Mouse (Mus musculus) neural tube, embryonic 11.5 days (tissue): Measurements from ENCODE around the gene Hist1h4c. TPM values are rescaled to one million over a fixed set of nuclear protein-coding genes. Genes with fewer than 3 reads are reported as not detected.
"Not testable (repeated sequence)": the region's sequence is repeated elsewhere in the genome, so short reads cannot be mapped to it uniquely, and the experiment has no call there.

Experiments used
- ATAC-seq: fragments of 200-750 bp; cut with Nextera tagmentation; 2 replicates; pipeline ENCODE4 v1.8.0; 2017; ENCODE audit warnings: moderate number of reproducible peaks, mild to moderate bottlenecking, moderate TSS enrichment, moderate library complexity; ENCODE audit not compliant: insufficient read depth, low FRiP score, low TSS enrichment
- DNase-seq: peaks from one replicate; pipeline ENCODE4 v3.0.0-alpha.2; 2015; ENCODE audit warnings: low spot score
- H3K27ac ChIP-seq: fragments of 300-500 bp; sonication (generic); 2 replicates; pipeline ENCODE4 v1.5.1; 2014; ENCODE audit warnings: low read depth, mild to moderate bottlenecking, low read length
- H3K27me3 ChIP-seq: fragments of 300-500 bp; sonication (generic); 2 replicates; pipeline ENCODE4 v1.6.1; 2014; ENCODE audit warnings: mild to moderate bottlenecking, low read length, mixed read lengths; ENCODE audit not compliant: control insufficient read depth, insufficient read depth
- H3K36me3 ChIP-seq: fragments of 300-500 bp; sonication (generic); 2 replicates; pipeline ENCODE4 v1.6.1; 2014; ENCODE audit warnings: mild to moderate bottlenecking, low read length, moderate library complexity, mixed read lengths; ENCODE audit not compliant: control insufficient read depth, insufficient read depth
- H3K4me1 ChIP-seq: fragments of 300-500 bp; sonication (generic); 2 replicates; pipeline ENCODE4 v1.6.1; 2014; ENCODE audit warnings: low read length, mixed read lengths; ENCODE audit not compliant: control insufficient read depth, insufficient read depth
- H3K4me2 ChIP-seq: fragments of 300-500 bp; sonication (generic); 2 replicates; pipeline ENCODE4 v1.6.1; 2014; ENCODE audit warnings: low read depth, mild to moderate bottlenecking, moderate library complexity
- H3K4me3 ChIP-seq: fragments of 300-500 bp; sonication (generic); 2 replicates; pipeline ENCODE4 v1.5.1; 2014; ENCODE audit warnings: low read depth, low read length
- H3K9ac ChIP-seq: fragments of 300-500 bp; sonication (generic); 2 replicates; pipeline ENCODE4 v1.6.1; 2014; ENCODE audit warnings: mild to moderate bottlenecking, low read length
- H3K9me3 ChIP-seq: fragments of 300-500 bp; sonication (generic); 2 replicates; pipeline ENCODE4 v1.6.1; 2016; ENCODE audit warnings: low read length; ENCODE audit not compliant: control insufficient read depth
- WGBS: fragments of 180-500 bp; shearing (Covaris S2); extraction: QIAGEN DNeasy Blood & Tissue Kit; methylation state at CpG from one replicate; pipeline ENCODE4 v1.1.7; 2014; 5-methylcytosine and 5-hydroxymethylcytosine counted together
- polyA plus RNA-seq: library from polyadenylated mRNA; unstranded; fragments of >200 nt; fragmentation: Nextera tagmentation; extraction: Ambion mirVana; gene quantifications from 2 replicates; pipeline ENCODE4 v1.2.1, GENCODE M21; 2014

Hist1h4c gene
- polyA plus RNA-seq, 1 experiment from 2014 or later, result 5.2 TPM

DNA sequence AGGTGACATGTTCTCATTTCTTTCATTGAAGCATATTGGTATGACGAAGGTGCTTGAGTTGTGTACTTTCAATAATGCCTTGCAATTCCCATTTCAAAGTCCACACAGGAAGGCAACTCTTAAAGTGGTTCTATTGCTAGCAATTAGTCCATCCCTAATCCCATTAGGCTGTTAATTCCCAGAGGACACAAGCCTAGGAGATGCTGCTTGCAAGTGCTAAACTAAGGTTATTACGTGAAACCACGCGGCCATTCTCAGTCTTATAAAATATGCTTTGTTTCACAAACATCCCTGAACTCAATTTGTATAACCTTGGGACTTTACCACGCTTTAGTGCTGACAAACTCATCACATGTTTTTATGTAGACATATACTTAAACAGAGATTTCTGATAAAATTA, 38.8 kb upstream of the Hist1h4c start:
- Histone ChIP-seq H3K4me3 (no peak overlapping the region), H3K36me3 (no peaks in the 10 kb centered on the region), H3K4me1 (0 out of 2 replicates have a peak, but pooled peaks cover 6% of the 10 kb centered on the region), H3K9me3 (no peaks in the 10 kb centered on the region), H3K27ac (no peak overlapping the region), H3K9ac (no peak overlapping the region), H3K27me3 (no peaks in the 10 kb centered on the region), H3K4me2 (no peak overlapping the region)
- ATAC-seq (no peak), DNase-seq (no peak)
- 66% methylated on average over 5 of the region's 5 CpGs for WGBS

DNA sequence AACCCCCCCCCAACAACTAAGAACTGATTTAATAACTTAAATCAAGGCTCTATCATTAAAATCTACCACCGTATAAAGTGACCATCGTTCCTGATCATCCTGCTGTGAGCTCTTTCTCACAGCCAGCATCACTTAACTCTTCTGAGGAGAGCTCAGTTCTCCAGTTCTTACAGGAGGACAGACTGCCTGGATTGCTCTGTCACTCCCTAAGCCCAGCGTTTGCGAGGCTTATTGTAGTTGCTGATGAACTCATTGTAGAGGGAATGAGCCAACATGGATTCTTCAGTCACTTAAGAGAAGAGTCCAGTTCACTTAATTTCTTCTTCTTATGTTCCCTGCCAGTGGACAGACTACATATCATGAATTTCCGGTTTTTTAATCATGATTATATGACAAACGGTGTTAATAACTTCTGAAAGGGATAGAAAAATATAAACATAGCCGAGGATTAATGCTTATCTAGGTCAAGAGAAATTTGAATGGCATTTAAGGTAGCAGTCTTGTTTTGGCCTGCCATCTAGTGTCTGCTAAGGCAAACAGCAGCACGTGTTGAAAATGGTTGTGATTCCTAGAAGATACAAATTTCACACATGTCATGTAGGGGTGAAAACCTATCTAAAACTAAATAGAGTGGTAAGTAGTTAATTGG, 34.0 kb upstream of the Hist1h4c start:
- 28% methylated on average over 8 of the region's 8 CpGs for WGBS
- Histone ChIP-seq H3K9ac (no peak overlapping the region), H3K27me3 (no peaks in the 10 kb centered on the region), H3K4me2 (no peak overlapping the region), H3K36me3 (no peaks in the 10 kb centered on the region), H3K27ac (no peak overlapping the region), H3K9me3 (no peaks in the 10 kb centered on the region), H3K4me1 (no peaks in the 10 kb centered on the region), H3K4me3 (no peak overlapping the region)
- no peak for ATAC-seq
- no peak for DNase-seq

DNA sequence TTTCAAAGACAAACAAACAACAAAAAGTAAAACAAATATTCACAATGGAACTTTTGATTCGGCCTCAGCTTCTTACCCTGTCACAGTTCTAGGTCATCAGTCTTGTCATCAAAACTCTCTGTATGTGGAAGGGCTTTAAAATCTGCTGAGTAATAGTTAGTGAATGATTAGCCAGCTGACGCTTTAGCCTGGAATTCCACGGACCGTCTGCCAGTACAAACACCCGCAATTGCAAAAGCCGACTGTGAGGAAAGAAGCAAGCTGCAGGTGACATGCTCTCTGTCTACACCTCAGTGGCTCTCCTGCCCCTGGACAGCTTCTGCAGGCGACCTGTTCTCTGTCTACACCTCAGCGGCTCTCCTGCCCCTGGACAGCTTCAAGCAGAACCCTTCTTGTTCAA, 32.2 kb upstream of the Hist1h4c start:
- ATAC-seq, result no peak
- H3K27ac ChIP-seq, result no peak overlapping the region
- H3K4me3 ChIP-seq, result no peak overlapping the region
- H3K9me3 ChIP-seq, result no peaks in the 10 kb centered on the region
- H3K36me3 ChIP-seq, result no peaks in the 10 kb centered on the region
- no peaks in the 10 kb centered on the region for H3K4me1 ChIP-seq
- no peaks in the 10 kb centered on the region for H3K27me3 ChIP-seq
- no peak for DNase-seq
- WGBS, result 36% methylated on average over 8 of the region's 8 CpGs
- H3K9ac ChIP-seq, result no peak overlapping the region
- H3K4me2 ChIP-seq, result no peak overlapping the region

DNA sequence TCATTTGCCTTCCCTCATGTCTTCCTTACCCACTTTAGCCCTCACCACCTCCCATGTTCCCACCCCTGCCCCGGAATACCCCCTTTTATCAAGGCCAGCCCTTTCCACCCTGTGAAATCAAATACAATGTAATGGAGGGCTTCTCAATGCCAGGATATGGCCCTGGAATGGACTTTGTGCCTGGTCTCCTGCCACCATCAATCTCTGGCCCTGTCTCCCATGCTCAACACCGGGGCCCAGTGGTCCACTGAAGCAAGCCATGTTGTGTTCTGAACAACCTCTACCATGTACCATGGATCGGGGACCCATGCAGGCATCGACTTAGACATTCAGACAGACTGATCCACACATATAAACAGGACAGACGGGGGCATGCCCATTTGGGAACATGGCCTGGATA, 31.5 kb upstream of the Hist1h4c start:
- Histone ChIP-seq H3K36me3 (no peaks in the 10 kb centered on the region), H3K9ac (no peak overlapping the region), H3K4me1 (no peaks in the 10 kb centered on the region), H3K4me2 (no peak overlapping the region), H3K9me3 (no peaks in the 10 kb centered on the region), H3K27me3 (no peaks in the 10 kb centered on the region), H3K4me3 (no peak overlapping the region), H3K27ac (no peak overlapping the region)
- ATAC-seq, result no peak
- WGBS, result 94% methylated on average over 5 of the region's 5 CpGs
- no peak for DNase-seq

DNA sequence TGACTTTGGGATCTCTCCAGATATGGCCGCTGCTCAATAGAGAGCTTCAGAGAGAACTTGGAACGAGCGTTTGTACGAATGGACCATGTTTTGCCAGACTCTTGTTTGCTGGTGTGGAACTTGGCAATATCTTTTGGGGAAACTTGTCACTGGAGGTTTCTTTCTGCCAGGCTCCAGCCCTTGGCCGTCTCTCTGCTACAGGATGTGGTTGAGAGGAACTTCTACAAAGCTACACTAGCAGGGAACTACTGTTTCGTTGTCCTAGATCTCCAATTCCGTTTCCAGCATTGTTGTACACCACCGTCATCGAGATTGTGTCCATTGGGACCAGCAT, 30.9 kb upstream of the Hist1h4c start:
- WGBS, result 93% methylated on average over 9 of the region's 9 CpGs
- Histone ChIP-seq H3K27ac (no peak overlapping the region), H3K4me3 (no peak overlapping the region), H3K4me2 (no peak overlapping the region), H3K36me3 (no peaks in the 10 kb centered on the region), H3K27me3 (no peaks in the 10 kb centered on the region), H3K4me1 (no peaks in the 10 kb centered on the region), H3K9ac (no peak overlapping the region), H3K9me3 (no peaks in the 10 kb centered on the region)
- ATAC-seq, result no peak
- no peak for DNase-seq

DNA sequence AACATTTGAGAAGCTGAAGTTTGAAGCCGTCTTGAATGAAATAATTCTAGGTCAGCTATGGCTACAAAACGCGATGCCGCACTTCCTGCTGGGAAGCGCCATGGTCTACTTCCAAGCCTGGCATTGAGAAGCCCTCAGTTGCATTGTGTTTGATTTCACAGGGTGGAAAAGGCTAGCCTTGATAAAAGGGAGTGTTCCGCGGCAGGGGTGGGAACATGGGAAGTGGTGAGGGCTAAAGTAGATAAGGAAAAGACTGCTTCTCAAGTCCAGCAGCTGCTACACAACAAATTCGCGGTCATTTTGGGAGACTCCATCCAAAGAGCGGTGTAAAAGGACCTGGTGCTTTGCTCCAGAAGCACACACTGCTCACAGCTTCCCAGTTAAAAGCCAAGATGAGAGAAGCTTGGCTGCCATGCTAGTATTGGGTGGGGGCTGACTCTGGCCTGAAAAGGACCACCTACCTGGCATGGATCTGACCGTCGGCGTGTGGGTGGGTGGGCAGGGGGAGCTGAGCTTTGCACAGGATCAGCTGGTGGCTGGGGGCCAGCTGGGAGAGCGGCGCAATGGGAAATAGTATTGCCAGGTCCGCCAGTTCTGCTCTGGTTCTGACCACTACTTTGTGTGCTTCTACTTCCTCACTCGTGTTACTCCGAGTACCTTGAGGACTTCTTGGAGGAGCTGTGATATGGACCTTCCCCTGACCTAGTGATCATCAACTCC, 30.4 kb upstream of the Hist1h4c start:
- 87% methylated on average over 18 of the region's 18 CpGs for WGBS
- no peak overlapping the region for H3K27ac ChIP-seq
- no peak overlapping the region for H3K9ac ChIP-seq
- no peak overlapping the region for H3K4me3 ChIP-seq
- ATAC-seq (no peak), DNase-seq (no peak)
- H3K9me3 ChIP-seq, result no peaks in the 10 kb centered on the region
- no peaks in the 10 kb centered on the region for H3K4me1 ChIP-seq
- H3K4me2 ChIP-seq, result no peak overlapping the region
- no peaks in the 10 kb centered on the region for H3K36me3 ChIP-seq
- H3K27me3 ChIP-seq, result no peaks in the 10 kb centered on the region

DNA sequence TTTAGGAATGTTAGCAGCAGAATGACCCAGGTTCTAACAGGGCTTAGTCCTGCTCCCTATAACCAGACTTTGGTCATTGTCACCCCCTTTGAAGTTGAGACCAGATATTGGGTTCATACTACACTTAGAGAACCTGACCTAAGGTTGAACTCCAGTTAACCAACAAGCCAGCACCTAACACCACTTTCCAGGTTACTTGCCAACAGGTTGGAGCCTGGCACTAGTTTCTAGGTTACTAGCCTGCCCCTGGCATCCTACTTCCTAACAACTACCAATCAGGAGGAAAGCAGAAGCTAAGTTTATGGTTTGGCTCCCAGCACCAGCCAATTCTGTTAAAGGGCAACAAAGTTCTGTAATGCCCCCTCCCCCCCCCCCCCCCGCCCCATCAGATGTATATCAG, 27.0 kb upstream of the Hist1h4c start:
- ATAC-seq, result no peak
- H3K9ac ChIP-seq, result no peak overlapping the region
- H3K9me3 ChIP-seq, result no peaks in the 10 kb centered on the region
- no peaks in the 10 kb centered on the region for H3K36me3 ChIP-seq
- H3K4me2 ChIP-seq, result no peak overlapping the region
- H3K4me3 ChIP-seq, result no peak overlapping the region
- H3K27me3 ChIP-seq, result no peaks in the 10 kb centered on the region
- no peak for DNase-seq
- 40% methylated on average over 1 of the region's 1 CpGs for whole genome bisulfite sequencing
- H3K4me1 ChIP-seq, result no peaks in the 10 kb centered on the region
- no peak overlapping the region for H3K27ac ChIP-seq

DNA sequence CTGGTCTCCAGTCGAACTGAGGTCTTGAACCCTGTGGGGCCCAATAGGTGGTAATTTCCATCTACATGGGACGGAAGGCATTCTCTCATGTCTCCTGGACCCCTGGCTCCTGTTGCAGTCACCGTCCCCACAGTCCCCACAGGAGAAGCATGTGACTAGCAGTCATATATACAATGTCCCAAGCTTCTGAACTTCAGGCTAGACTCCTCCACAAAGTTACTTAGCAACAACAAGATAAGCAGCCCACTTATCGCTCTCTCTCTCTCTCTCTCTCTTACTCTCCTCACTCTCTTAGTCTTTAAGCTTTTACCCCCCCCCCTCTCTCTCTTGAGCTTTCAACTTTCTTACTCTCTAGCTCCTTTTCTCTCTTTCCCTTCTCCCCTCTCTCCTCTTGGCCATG, 26.0 kb upstream of the Hist1h4c start:
- ATAC-seq (no peak), DNase-seq (no peak)
- Histone ChIP-seq H3K4me1 (no peaks in the 10 kb centered on the region), H3K27ac (no peak overlapping the region), H3K9ac (no peak overlapping the region), H3K27me3 (no peaks in the 10 kb centered on the region), H3K4me2 (no peak overlapping the region), H3K4me3 (no peak overlapping the region), H3K9me3 (no peaks in the 10 kb centered on the region), H3K36me3 (no peaks in the 10 kb centered on the region)
- 95% methylated on average over 4 of the region's 4 CpGs for WGBS

DNA sequence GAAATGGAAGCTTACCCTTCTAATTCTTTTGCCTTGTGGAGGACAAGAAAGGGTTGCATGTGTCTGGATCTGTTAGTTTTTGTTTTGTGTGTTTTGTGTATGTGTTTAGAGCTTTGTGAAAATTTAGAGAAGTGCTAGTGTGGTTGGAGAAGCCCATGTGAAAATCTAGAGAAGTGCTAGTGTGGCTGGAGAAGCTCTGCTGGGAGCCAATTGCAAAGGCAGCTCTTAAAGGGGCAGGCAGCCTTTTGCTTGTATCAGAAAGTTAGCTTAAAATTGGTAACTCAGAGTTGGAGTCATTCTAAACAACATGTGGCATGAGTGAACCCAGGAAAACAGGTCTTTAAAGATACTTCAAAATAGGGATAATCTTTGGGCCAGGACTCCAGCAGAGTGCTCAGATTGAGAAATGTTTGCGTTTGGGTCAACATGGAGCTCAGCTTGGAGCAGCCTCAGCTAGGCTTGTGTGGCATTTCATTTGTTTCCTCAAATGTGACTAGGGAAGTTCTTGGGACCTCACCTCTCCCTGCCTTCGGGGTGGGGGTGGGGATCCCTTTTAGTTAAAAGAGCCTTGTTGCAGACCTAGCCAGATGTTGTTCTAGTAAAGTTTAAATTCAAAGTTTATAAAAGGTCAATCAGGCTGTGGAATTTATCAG, 19.5 kb upstream of the Hist1h4c start:
- H3K27ac ChIP-seq, result not testable (repeated sequence)

More for the DNA sequence above, 19.5 kb upstream of the Hist1h4c start:
- not testable (repeated sequence) for H3K9me3 ChIP-seq, H3K4me1 ChIP-seq, DNase-seq, H3K36me3 ChIP-seq, H3K4me3 ChIP-seq, H3K27me3 ChIP-seq, H3K9ac ChIP-seq, H3K4me2 ChIP-seq, ATAC-seq
- 22% methylated on average over 2 of the region's 2 CpGs for WGBS
